Comparison of ENCODE assay signal across 8 mouse cellular contexts in genomic region chr7:100287748-100288578, GRCm38 (mm10). TPM values are rescaled to one million over a fixed set of nuclear protein-coding genes. Genes with fewer than 3 reads are reported as not detected.
DNase-seq lines count a peak whose midpoint lies in the region; ATAC-seq lines count a peak whose summit lies in the region.

No protein-coding gene starts in this region.

- no peaks in the 10 kb centered on the region for H3K9me3 ChIP-seq in heart, embryonic 10.5 days
- H3K9me3 ChIP-seq in embryonic facial prominence, embryonic 15.5 days (replicated peaks): no peaks in the 10 kb centered on the region
- no peaks in the 10 kb centered on the region for H3K9me3 ChIP-seq in hindbrain, embryonic 16.5 days (ENCODE audit: control insufficient read depth, low read length)
- H3K9me3 ChIP-seq in liver, embryonic 11.5 days (ENCODE audit: control insufficient read depth, low read length): no peaks in the 10 kb centered on the region; the same call in 1 of the 2 replicates
- no peaks in the 10 kb centered on the region for H3K9me3 ChIP-seq in neural tube, embryonic 12.5 days

- peak overlapping the region; percentile 86 for H3K27ac ChIP-seq in heart, embryonic 10.5 days
- peak overlapping the region; percentile 97 for H3K27ac ChIP-seq in embryonic facial prominence, embryonic 15.5 days (replicated peaks)
- peak overlapping the region; percentile 65 for H3K27ac ChIP-seq in hindbrain, embryonic 16.5 days (ENCODE audit: low read depth, low read length)
- H3K27ac ChIP-seq in liver, embryonic 11.5 days (ENCODE audit: low read depth, low read length): peak overlapping the region; percentile 75
- H3K27ac ChIP-seq in neural tube, embryonic 12.5 days: peak overlapping the region; percentile 63

- H3K4me2 ChIP-seq in embryonic facial prominence, embryonic 15.5 days (replicated peaks): peak overlapping the region; percentile 50
- H3K4me2 ChIP-seq in hindbrain, embryonic 16.5 days (ENCODE audit: low read length): peak overlapping the region; percentile 29
- peak overlapping the region; percentile 33 for H3K4me2 ChIP-seq in liver, embryonic 11.5 days
- peak overlapping the region; percentile 43 for H3K4me2 ChIP-seq in neural tube, embryonic 12.5 days (replicated peaks)

- H3K4me3 ChIP-seq in heart, embryonic 10.5 days: peak overlapping the region; percentile 44
- H3K4me3 ChIP-seq in embryonic facial prominence, embryonic 15.5 days (replicated peaks): peak overlapping the region; percentile 27
- no peak overlapping the region for H3K4me3 ChIP-seq in hindbrain, embryonic 16.5 days (ENCODE audit: low read length)
- H3K4me3 ChIP-seq in liver, embryonic 11.5 days (ENCODE audit: low read depth, low read length): no peak overlapping the region
- no peak overlapping the region for H3K4me3 ChIP-seq in neural tube, embryonic 12.5 days

- intact Hi-C loops in heart, postnatal 25 days (cut with DNase I): no loop called here

- peak; percentile 85 for DNase-seq in heart, embryonic 10.5 days (ENCODE audit: low spot score)
- DNase-seq in heart, postnatal 25 days (ENCODE audit: low spot score): no peak
- no peak for DNase-seq in liver, embryonic 11.5 days (ENCODE audit: low spot score)
- DNase-seq in thymus, postnatal 25 days: no peak

- peaks cover 43% of the 10 kb centered on the region for H3K27me3 ChIP-seq in heart, embryonic 10.5 days (ENCODE audit: insufficient read depth, poor library complexity, severe bottlenecking)
- H3K27me3 ChIP-seq in embryonic facial prominence, embryonic 15.5 days: no peaks in the 10 kb centered on the region; the same call in 1 of the 2 replicates
- H3K27me3 ChIP-seq in hindbrain, embryonic 16.5 days (replicated peaks; ENCODE audit: control insufficient read depth, insufficient read depth, low read length): no peaks in the 10 kb centered on the region
- peaks cover 50% of the 10 kb centered on the region for H3K27me3 ChIP-seq in liver, embryonic 11.5 days (replicated peaks; ENCODE audit: control insufficient read depth, insufficient read depth, low read length)
- H3K27me3 ChIP-seq in neural tube, embryonic 12.5 days (replicated peaks): peaks cover 18% of the 10 kb centered on the region

- peaks cover 27% of the 10 kb centered on the region for H3K4me1 ChIP-seq in heart, embryonic 10.5 days
- H3K4me1 ChIP-seq in embryonic facial prominence, embryonic 15.5 days: peaks cover 38% of the 10 kb centered on the region
- H3K4me1 ChIP-seq in hindbrain, embryonic 16.5 days (ENCODE audit: control insufficient read depth, insufficient read depth, low read depth, low read length): peaks cover 13% of the 10 kb centered on the region
- peaks cover 11% of the 10 kb centered on the region; the same call in 1 of the 2 replicates for H3K4me1 ChIP-seq in liver, embryonic 11.5 days (replicated peaks; ENCODE audit: control insufficient read depth, insufficient read depth, low read length)
- peaks cover 29% of the 10 kb centered on the region for H3K4me1 ChIP-seq in neural tube, embryonic 12.5 days

- H3K9ac ChIP-seq in embryonic facial prominence, embryonic 15.5 days: no peak overlapping the region
- H3K9ac ChIP-seq in hindbrain, embryonic 16.5 days (ENCODE audit: low read depth, low read length): no peak overlapping the region
- no peak overlapping the region for H3K9ac ChIP-seq in liver, embryonic 11.5 days (ENCODE audit: low read depth, low read length)
- H3K9ac ChIP-seq in neural tube, embryonic 12.5 days: no peak overlapping the region

- 26% methylated on average over 7 of the region's 7 CpGs for WGBS in heart, embryonic 10.5 days
- WGBS in embryonic facial prominence, embryonic 15.5 days: 5% methylated on average over 7 of the region's 7 CpGs
- WGBS in hindbrain, embryonic 16.5 days: 26% methylated on average over 7 of the region's 7 CpGs
- WGBS in liver, embryonic 11.5 days: 40% methylated on average over 7 of the region's 7 CpGs
- 16% methylated on average over 7 of the region's 7 CpGs for WGBS in neural tube, embryonic 12.5 days

- ATAC-seq in embryonic facial prominence, embryonic 15.5 days (ENCODE audit: insufficient number of reproducible peaks, low FRiP score, low TSS enrichment, low read depth): peak; percentile 91
- 0 out of 2 replicates have a peak, but pooled peaks have one; percentile 35 for ATAC-seq in hindbrain, embryonic 16.5 days
- ATAC-seq in liver, embryonic 11.5 days (replicated peaks; ENCODE audit: low FRiP score): peak; percentile 39; the same call in 1 of the 2 replicates
- peak; percentile 48; the same call in 1 of the 2 replicates for ATAC-seq in neural tube, embryonic 12.5 days (ENCODE audit: low FRiP score, low read depth)
- no peak for ATAC-seq in CD4-positive, CD25-positive, alpha-beta regulatory T cell, adult 4 months

- H3K36me3 ChIP-seq in heart, embryonic 10.5 days: no peaks in the 10 kb centered on the region
- H3K36me3 ChIP-seq in embryonic facial prominence, embryonic 15.5 days: no peaks in the 10 kb centered on the region
- H3K36me3 ChIP-seq in hindbrain, embryonic 16.5 days (ENCODE audit: control insufficient read depth, insufficient read depth, low read length): no peaks in the 10 kb centered on the region
- H3K36me3 ChIP-seq in liver, embryonic 11.5 days (ENCODE audit: control insufficient read depth, insufficient read depth, low read length): no peaks in the 10 kb centered on the region
- H3K36me3 ChIP-seq in neural tube, embryonic 12.5 days: no peaks in the 10 kb centered on the region

RNA-seq across cellular contexts. Expression of gene P4ha3, which starts 2.6 kb away (rescaled TPM):
- 6.5 and 7.4 TPM in 2 replicates for polyA plus RNA-seq in heart, embryonic 10.5 days (2016; fragmentation: Nextera tagmentation; extraction: Ambion mirVana)
- under 1 TPM; 0.45 to 0.73 TPM for total RNA-seq in heart, postnatal 25 days (2021)
- polyA plus RNA-seq in embryonic facial prominence, embryonic 15.5 days (2015; fragmentation: Nextera tagmentation; extraction: Ambion mirVana): 17.1 and 28.4 TPM in 2 replicates
- polyA plus RNA-seq in hindbrain, embryonic 16.5 days (2015; fragmentation: Nextera tagmentation; extraction: Ambion mirVana): 5.5 and 10.4 TPM in 2 replicates
- 5.9 and 7.1 TPM in 2 replicates for polyA plus RNA-seq in liver, embryonic 11.5 days (2014; fragmentation: Nextera tagmentation; extraction: Ambion mirVana)
- 4.3 and 5.9 TPM in 2 replicates for polyA plus RNA-seq in neural tube, embryonic 12.5 days (2016; fragmentation: Nextera tagmentation; extraction: Ambion mirVana)
- not detected for polyA plus RNA-seq in CD4-positive, CD25-positive, alpha-beta regulatory T cell, adult 4 months (2017; shearing (Covaris generic))

Comparison
In these comparisons a context has a peak if more than half of its experiments do, and no peak if none do; other contexts are left out.
1. H3K4me3 ChIP-seq: peak in heart, embryonic 10.5 days (single experiment) and embryonic facial prominence, embryonic 15.5 days (single experiment); none in hindbrain, embryonic 16.5 days (single experiment), liver, embryonic 11.5 days (single experiment) and neural tube, embryonic 12.5 days (single experiment).
2. Peak in every context shown above with its lines, with median percentiles within 50 percentile points of each other: H3K27ac ChIP-seq and H3K4me2 ChIP-seq.